Mouse (Mus musculus): ENCODE results near the gene Ccrl2. TPM values are rescaled to one million over a fixed set of nuclear protein-coding genes. Genes with fewer than 3 reads are reported as not detected.

The Ccrl2 gene
- polyA plus RNA-seq (2014; fragmentation: Nextera tagmentation; extraction: Ambion mirVana), result 0.68 and 1.7 TPM in 2 replicates

DNA sequence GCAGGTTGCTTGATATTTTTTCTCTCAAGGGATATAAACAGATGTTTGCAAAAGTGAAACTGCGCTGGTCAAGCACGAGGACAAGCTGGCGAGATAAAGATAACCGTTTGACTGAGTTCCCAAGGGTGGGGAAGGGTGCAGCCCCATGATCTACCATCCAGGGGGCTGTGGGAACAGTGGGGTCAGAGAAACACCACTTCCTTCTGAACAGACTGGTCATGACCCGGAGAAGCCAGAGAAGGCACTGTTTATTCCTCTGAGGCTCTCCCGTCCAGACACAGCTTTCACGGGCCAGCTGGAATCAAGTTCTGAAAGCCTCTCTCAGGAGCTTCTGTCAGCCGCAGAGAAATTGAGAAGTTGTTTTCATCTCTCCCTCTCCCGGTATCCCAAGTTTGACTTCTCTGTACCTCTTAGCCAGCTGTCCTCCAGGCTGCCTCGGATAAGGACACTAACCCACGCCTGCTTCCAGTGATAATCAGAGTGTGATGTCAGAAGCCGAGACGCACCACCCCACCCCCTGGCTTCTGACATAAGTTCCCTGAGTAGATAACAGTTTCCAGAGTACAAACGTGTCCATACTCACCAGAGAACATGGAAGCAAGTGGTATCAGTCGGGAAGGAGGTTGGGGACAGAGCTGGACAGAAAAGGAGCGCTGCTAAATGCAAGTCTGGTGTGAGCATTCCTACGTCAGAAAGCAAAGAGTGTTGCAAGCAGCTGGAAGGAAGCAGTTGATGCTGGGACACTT, at the start of gene Ccrl2:
Gene Ccrl2 (minus strand): TSS at position 722 of the 746 bp plus-strand sequence.
- no peak for ATAC-seq (ENCODE audit: low FRiP score)

DNA sequence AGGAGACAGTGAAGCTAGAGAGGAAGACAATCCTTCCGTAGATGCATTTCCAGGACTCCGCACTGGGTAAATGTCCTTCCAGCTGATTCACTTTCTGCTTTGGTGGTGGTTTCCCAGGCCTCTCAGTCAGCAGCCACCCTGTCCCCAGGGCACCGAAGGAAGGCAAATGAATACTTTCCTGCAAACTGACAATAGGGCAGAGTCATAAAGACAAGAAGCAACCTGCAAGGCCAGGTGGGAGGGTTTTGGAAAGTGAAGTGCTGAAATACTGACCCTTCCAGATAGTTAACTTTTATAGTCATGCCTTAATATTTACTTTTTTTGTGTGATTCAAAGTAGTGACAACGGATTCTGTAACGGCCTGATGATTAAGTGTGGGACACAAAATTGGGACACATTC, 46.6 kb upstream of the Ccrl2 start:
- Histone ChIP-seq H3K4me1 (replicated peaks; ENCODE audit: control insufficient read depth, insufficient read depth, low read length) (no peaks in the 10 kb centered on the region), H3K9ac (ENCODE audit: low read depth, low read length) (no peak overlapping the region), H3K27me3 (ENCODE audit: control insufficient read depth, insufficient read depth, low read length) (no peaks in the 10 kb centered on the region), H3K4me2 (replicated peaks; ENCODE audit: low read depth, low read length) (no peak overlapping the region), H3K4me3 (ENCODE audit: low read depth, low read length) (no peak overlapping the region), H3K36me3 (ENCODE audit: control insufficient read depth, insufficient read depth, low read length) (no peaks in the 10 kb centered on the region), H3K9me3 (ENCODE audit: control insufficient read depth, low read length) (no peaks in the 10 kb centered on the region), H3K27ac (ENCODE audit: low read depth, low read length) (no peak overlapping the region)
- DNase-seq (ENCODE audit: low spot score), result no peak
- 91% methylated on average over 5 of the region's 5 CpGs for WGBS
- ATAC-seq (ENCODE audit: low FRiP score), result no peak

More for the DNA sequence above, at the start of gene Ccrl2:
- Histone ChIP-seq H3K4me1 (replicated peaks; ENCODE audit: control insufficient read depth, insufficient read depth, low read length) (no peaks in the 10 kb centered on the region), H3K27ac (ENCODE audit: low read depth, low read length) (no peak within 1 kb of the TSS), H3K27me3 (ENCODE audit: control insufficient read depth, insufficient read depth, low read length) (no peaks in the 10 kb centered on the region), H3K36me3 (ENCODE audit: control insufficient read depth, insufficient read depth, low read length) (no peaks in the 10 kb centered on the region), H3K9ac (ENCODE audit: low read depth, low read length) (no peak within 1 kb of the TSS), H3K4me2 (replicated peaks; ENCODE audit: low read depth, low read length) (peak within 1 kb of the TSS; percentile 15), H3K9me3 (ENCODE audit: control insufficient read depth, low read length) (no peaks in the 10 kb centered on the region), H3K4me3 (ENCODE audit: low read depth, low read length) (no peak within 1 kb of the TSS)
- no peak for DNase-seq (ENCODE audit: low spot score)
- WGBS, result 53% methylated on average over 17 of the region's 17 CpGs

DNA sequence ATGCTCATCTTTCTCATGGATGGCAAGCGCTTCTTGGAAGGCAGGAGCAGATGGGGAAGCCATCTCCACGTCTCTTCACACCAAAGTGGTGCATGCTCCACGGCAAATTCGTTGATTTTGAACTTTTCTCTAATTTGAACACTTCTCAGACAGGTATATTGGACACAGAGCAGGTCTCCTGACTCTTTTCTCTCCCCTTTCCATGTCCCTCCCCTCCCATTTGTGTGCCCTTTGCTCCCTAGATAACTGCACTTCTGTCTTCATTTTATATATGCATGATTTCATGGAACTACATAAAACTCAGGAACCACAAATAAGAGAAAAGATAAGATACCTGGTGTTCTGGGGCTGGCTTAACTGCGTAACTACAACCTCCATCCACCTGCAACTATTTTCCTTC, 46.0 kb upstream of the Ccrl2 start:
- H3K27me3 ChIP-seq (ENCODE audit: control insufficient read depth, insufficient read depth, low read length), result no peaks in the 10 kb centered on the region
- ATAC-seq (ENCODE audit: low FRiP score), result no peak
- H3K4me3 ChIP-seq (ENCODE audit: low read depth, low read length), result no peak overlapping the region
- DNase-seq (ENCODE audit: low spot score), result no peak
- no peaks in the 10 kb centered on the region for H3K36me3 ChIP-seq (ENCODE audit: control insufficient read depth, insufficient read depth, low read length)
- H3K4me1 ChIP-seq (replicated peaks; ENCODE audit: control insufficient read depth, insufficient read depth, low read length), result no peaks in the 10 kb centered on the region
- H3K9me3 ChIP-seq (ENCODE audit: control insufficient read depth, low read length), result no peaks in the 10 kb centered on the region
- no peak overlapping the region for H3K4me2 ChIP-seq (replicated peaks; ENCODE audit: low read depth, low read length)
- 82% methylated on average over 5 of the region's 5 CpGs for WGBS
- H3K9ac ChIP-seq (ENCODE audit: low read depth, low read length), result no peak overlapping the region
- H3K27ac ChIP-seq (ENCODE audit: low read depth, low read length), result no peak overlapping the region

DNA sequence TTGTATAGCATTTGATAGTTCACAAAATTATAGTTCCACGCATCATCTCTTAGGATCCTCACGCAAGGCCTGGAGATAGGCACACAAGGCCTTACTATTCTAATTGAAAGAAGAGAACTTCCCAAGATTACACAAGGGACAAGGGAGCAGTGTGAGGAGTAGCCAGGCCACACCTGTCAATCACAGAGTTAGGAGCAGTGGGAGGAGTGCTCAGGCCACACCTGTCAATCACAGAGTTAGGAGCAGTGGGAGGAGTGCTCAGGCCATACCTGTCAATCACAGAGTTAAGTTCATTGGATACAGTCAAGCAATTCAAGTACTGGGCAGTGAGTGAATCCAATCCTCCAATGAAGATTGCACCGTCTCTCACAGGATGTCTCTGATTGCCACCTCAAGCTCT, 43.1 kb upstream of the Ccrl2 start:
- no peak overlapping the region for H3K9ac ChIP-seq (ENCODE audit: low read depth, low read length)
- H3K27ac ChIP-seq (ENCODE audit: low read depth, low read length), result no peak overlapping the region
- no peak overlapping the region for H3K4me3 ChIP-seq (ENCODE audit: low read depth, low read length)
- H3K4me2 ChIP-seq (replicated peaks; ENCODE audit: low read depth, low read length), result no peak overlapping the region
- H3K9me3 ChIP-seq (ENCODE audit: control insufficient read depth, low read length), result no peaks in the 10 kb centered on the region
- H3K27me3 ChIP-seq (ENCODE audit: control insufficient read depth, insufficient read depth, low read length), result no peaks in the 10 kb centered on the region
- H3K36me3 ChIP-seq (ENCODE audit: control insufficient read depth, insufficient read depth, low read length), result no peaks in the 10 kb centered on the region
- no peak for DNase-seq (ENCODE audit: low spot score)
- ATAC-seq (ENCODE audit: low FRiP score), result no peak
- no peaks in the 10 kb centered on the region for H3K4me1 ChIP-seq (replicated peaks; ENCODE audit: control insufficient read depth, insufficient read depth, low read length)
- 85% methylated on average over 3 of the region's 3 CpGs for WGBS

DNA sequence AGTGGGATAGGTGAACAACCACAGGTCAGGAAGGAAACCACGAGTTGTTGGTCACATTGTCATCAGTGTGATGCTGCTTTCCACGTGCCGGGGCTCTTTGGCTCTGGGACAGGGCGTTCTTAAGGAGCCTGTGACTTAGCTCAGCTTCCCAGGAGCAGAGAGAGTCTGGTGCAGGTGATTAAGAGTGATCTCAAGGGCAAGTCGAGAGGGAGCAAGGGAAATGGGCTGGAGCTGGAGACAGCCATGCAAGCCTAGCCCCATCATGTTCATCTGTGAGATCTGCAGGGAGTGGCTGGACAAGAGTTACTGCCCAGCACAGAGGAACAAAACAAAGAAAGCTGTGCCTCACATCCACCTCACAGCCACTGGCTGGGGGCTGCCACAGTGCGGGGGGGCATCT, 40.2 kb upstream of the Ccrl2 start:
- Histone ChIP-seq H3K4me2 (replicated peaks; ENCODE audit: low read depth, low read length) (no peak overlapping the region), H3K27ac (ENCODE audit: low read depth, low read length) (no peak overlapping the region), H3K9ac (ENCODE audit: low read depth, low read length) (no peak overlapping the region), H3K27me3 (ENCODE audit: control insufficient read depth, insufficient read depth, low read length) (no peaks in the 10 kb centered on the region), H3K9me3 (ENCODE audit: control insufficient read depth, low read length) (no peaks in the 10 kb centered on the region), H3K4me1 (replicated peaks; ENCODE audit: control insufficient read depth, insufficient read depth, low read length) (no peaks in the 10 kb centered on the region), H3K36me3 (ENCODE audit: control insufficient read depth, insufficient read depth, low read length) (no peaks in the 10 kb centered on the region), H3K4me3 (ENCODE audit: low read depth, low read length) (no peak overlapping the region)
- DNase-seq (ENCODE audit: low spot score) (no peak), ATAC-seq (ENCODE audit: low FRiP score) (no peak)
- 74% methylated on average over 6 of the region's 6 CpGs for WGBS

DNA sequence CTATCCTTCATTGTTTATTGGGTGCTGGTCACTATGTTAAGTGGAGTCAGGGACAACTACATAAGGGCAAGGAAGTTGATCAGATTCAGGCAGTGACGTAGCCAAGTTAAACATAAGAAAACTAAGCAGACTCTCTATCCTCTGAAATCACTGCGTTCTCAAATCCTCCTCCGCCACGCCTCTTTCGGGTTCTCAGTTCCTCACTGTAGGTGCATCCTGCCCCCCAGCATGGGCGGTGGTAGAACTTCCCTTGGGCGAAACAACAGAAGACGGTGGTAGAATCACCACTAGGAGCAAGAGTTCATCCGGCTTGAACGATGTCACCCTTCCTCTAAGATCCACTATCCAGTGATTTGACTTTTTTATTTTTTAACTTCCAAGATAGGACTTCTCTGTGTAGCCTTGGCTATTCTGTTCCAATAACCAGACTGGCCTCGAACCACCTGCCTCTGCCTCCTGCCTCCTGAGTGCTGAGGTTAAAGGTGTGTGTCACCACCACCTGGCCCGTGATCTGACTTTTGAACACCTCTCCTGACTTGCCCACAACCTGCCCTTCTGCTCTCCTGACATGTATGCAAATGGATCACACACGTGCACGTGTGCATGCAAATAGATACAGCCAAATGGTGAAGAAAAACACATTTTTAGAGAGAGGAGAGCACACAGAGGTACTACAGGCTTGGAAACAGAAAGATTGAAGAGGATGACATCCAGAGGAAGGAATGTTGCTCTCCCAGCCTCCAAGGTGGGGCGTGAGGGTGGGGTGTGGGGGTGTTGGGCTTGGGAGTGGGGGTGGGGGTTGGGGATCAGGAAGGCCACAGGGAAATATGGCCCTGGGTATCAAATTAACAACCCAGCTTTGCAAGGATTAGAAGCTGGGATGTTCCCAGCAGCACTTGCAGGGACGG, 39.4 kb upstream of the Ccrl2 start:
- DNase-seq (ENCODE audit: low spot score) (no peak), ATAC-seq (ENCODE audit: low FRiP score) (no peak)
- Histone ChIP-seq H3K36me3 (ENCODE audit: control insufficient read depth, insufficient read depth, low read length) (no peaks in the 10 kb centered on the region), H3K4me1 (replicated peaks; ENCODE audit: control insufficient read depth, insufficient read depth, low read length) (no peaks in the 10 kb centered on the region), H3K27me3 (ENCODE audit: control insufficient read depth, insufficient read depth, low read length) (no peaks in the 10 kb centered on the region), H3K4me2 (replicated peaks; ENCODE audit: low read depth, low read length) (no peak overlapping the region), H3K9ac (ENCODE audit: low read depth, low read length) (no peak overlapping the region), H3K9me3 (ENCODE audit: control insufficient read depth, low read length) (no peaks in the 10 kb centered on the region), H3K27ac (ENCODE audit: low read depth, low read length) (no peak overlapping the region), H3K4me3 (ENCODE audit: low read depth, low read length) (no peak overlapping the region)
- WGBS, result 89% methylated on average over 16 of the region's 16 CpGs

DNA sequence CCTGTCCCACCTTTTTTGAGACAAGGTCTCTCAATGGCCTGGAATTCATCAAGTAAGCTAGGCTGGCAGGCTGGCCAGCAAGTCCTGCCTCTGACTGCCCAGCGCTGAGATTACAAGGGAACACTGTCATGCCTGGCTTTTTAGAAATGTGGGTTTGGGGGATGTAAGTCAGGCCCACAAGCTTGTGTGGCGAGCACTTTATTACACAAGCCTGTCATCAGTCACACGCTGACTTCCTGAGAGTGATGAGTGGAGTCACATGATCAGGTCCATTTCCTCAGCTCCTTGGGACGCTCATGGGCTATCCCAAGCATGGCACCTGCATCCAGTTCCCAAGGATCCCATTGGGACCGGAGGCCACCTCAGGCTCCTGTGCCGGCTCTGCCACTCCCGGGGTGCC, 38.4 kb upstream of the Ccrl2 start:
- 82% methylated on average over 7 of the region's 7 CpGs for WGBS

DNA sequence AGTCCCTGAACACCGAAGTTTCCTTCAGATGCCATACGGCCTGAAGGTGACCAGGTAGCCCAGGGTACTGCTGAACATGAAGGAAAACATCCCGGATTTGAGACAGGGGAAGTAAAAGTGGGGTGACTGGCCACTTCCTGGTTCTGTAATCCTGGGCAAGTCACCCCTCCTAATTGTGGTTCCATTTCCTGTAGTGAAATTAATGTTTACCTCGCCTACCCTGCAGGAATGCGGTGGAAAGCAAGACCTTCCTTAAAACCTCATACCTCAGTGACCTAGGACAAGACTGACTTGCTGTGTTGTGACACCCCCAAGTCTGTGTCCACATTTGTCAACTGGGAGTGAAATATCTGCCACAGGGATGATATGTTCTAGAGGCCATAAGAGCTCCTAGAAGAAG, 37.3 kb upstream of the Ccrl2 start:
- no peak overlapping the region for H3K4me3 ChIP-seq (ENCODE audit: low read depth, low read length)
- H3K36me3 ChIP-seq (ENCODE audit: control insufficient read depth, insufficient read depth, low read length), result no peaks in the 10 kb centered on the region
- H3K4me2 ChIP-seq (replicated peaks; ENCODE audit: low read depth, low read length), result no peak overlapping the region
- no peak overlapping the region for H3K9ac ChIP-seq (ENCODE audit: low read depth, low read length)
- ATAC-seq (ENCODE audit: low FRiP score) (no peak), DNase-seq (ENCODE audit: low spot score) (no peak)
- H3K27ac ChIP-seq (ENCODE audit: low read depth, low read length), result no peak overlapping the region
- H3K9me3 ChIP-seq (ENCODE audit: control insufficient read depth, low read length), result no peaks in the 10 kb centered on the region
- 84% methylated on average over 5 of the region's 5 CpGs for WGBS
- H3K27me3 ChIP-seq (ENCODE audit: control insufficient read depth, insufficient read depth, low read length), result no peaks in the 10 kb centered on the region
- no peaks in the 10 kb centered on the region for H3K4me1 ChIP-seq (replicated peaks; ENCODE audit: control insufficient read depth, insufficient read depth, low read length)

More for the DNA sequence above, 38.4 kb upstream of the Ccrl2 start:
- DNase-seq (ENCODE audit: low spot score) (no peak), ATAC-seq (ENCODE audit: low FRiP score) (no peak)
- Histone ChIP-seq H3K9ac (ENCODE audit: low read depth, low read length) (no peak overlapping the region), H3K36me3 (ENCODE audit: control insufficient read depth, insufficient read depth, low read length) (no peaks in the 10 kb centered on the region), H3K4me3 (ENCODE audit: low read depth, low read length) (no peak overlapping the region), H3K27ac (ENCODE audit: low read depth, low read length) (no peak overlapping the region), H3K4me1 (replicated peaks; ENCODE audit: control insufficient read depth, insufficient read depth, low read length) (no peaks in the 10 kb centered on the region), H3K9me3 (ENCODE audit: control insufficient read depth, low read length) (no peaks in the 10 kb centered on the region), H3K27me3 (ENCODE audit: control insufficient read depth, insufficient read depth, low read length) (no peaks in the 10 kb centered on the region), H3K4me2 (replicated peaks; ENCODE audit: low read depth, low read length) (no peak overlapping the region)

All from hindbrain, embryonic 11.5 days (tissue).